Mouse (Mus musculus) bone marrow macrophage, adult 2 months (primary cell): ENCODE measurements around the gene Dock8.

ENCODE experiments used
- CTCF ChIP-seq: IDR thresholded peaks from 2 replicates; pipeline ENCODE4 v1.5.1; 2012; ENCODE audit warnings: low read depth, mild to moderate bottlenecking, low read length, moderate library complexity
- POLR2A ChIP-seq: IDR thresholded peaks from 2 replicates; pipeline ENCODE4 v1.6.1; 2012; ENCODE audit warnings: mild to moderate bottlenecking, low read depth, low read length, borderline replicate concordance

DNA sequence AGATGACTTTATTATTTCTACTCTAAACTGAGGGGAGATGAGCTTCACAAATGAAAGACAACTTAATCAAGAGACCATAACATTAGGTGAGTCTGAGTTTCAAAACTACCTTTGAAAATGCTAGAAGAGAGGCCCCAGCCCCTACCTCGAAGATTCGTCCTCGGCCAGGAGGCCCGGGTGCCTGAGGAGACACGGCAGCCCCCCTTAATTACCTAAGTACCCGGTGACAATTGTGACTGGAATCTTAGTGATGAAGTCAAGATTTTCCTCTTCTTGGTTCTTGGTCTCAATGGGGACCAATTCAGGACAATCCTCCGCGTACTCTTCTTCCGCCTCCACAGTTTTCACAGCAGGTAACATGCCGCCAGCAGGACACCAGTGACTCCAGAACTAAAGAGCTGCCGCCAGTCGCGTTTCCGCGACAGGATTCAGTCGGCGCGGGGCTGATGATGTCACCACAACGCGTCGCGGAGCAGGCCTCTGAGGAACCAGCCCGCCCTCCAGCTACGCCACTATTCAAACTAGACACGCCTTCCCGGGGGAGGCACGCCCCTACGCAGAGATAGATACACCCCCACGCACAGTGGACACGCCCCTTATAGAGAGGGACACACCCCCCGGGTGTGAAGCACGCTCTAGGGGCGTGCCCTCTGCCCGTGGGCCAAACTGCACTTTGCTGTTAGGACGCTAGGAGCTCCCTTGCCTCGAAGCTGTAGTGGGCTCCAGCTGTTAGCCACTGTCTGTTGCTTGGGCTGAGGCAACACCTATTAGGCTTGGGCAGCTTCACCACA lies 38.0 kb upstream of the Dock8 start, which contains the start of gene Cbwd1:
- TF ChIP-seq CTCF (no peak), POLR2A (0 out of 2 replicates have a peak, but pooled peaks have one; percentile 62)
